Mouse (Mus musculus) MN1 (cell line): ENCODE results near the gene Arl14.

Experiments used
- DNase-seq: peaks from one replicate; pipeline ENCODE4 v3.0.0-alpha.2; 2016; ENCODE audit warnings: low spot score

Arl14 gene

GRCm38 (mm10) chr3:69221806-69222501 is at the start of gene Arl14:
TSS of gene Arl14 (plus strand) at chr3:69222419.
- DNase-seq, result no peak

- DNase-seq, result peak; percentile 45
Measured at GRCm38 (mm10) chr3:69175229-69175628, 47.0 kb upstream of the Arl14 start.

- DNase-seq, result no peak
Measured at GRCm38 (mm10) chr3:69177168-69177797, 44.9 kb upstream of the Arl14 start.

GRCm38 (mm10) chr3:69177914-69178313 is 44.3 kb upstream of the Arl14 start:
- DNase-seq, result no peak

GRCm38 (mm10) chr3:69178365-69179004 is 43.7 kb upstream of the Arl14 start:
- DNase-seq, result no peak

GRCm38 (mm10) chr3:69181531-69181930 is 40.7 kb upstream of the Arl14 start:
- DNase-seq, result no peak

GRCm38 (mm10) chr3:69182225-69182624 is 40.0 kb upstream of the Arl14 start:
- no peak for DNase-seq

- no peak for DNase-seq
Measured at GRCm38 (mm10) chr3:69185244-69185643, 37.0 kb upstream of the Arl14 start.

GRCm38 (mm10) chr3:69186031-69186430 is 36.2 kb upstream of the Arl14 start:
- no peak for DNase-seq

- no peak for DNase-seq
Measured at GRCm38 (mm10) chr3:69186643-69187042, 35.6 kb upstream of the Arl14 start.

GRCm38 (mm10) chr3:69192995-69193394 is 29.2 kb upstream of the Arl14 start:
- no peak for DNase-seq

GRCm38 (mm10) chr3:69194496-69194895 is 27.7 kb upstream of the Arl14 start:
- DNase-seq, result no peak

- no peak for DNase-seq
Measured at GRCm38 (mm10) chr3:69195251-69195650, 27.0 kb upstream of the Arl14 start.

- peak; percentile 41 for DNase-seq
Measured at GRCm38 (mm10) chr3:69198098-69198497, 24.1 kb upstream of the Arl14 start.

GRCm38 (mm10) chr3:69200251-69200650 is 22.0 kb upstream of the Arl14 start:
- peak; percentile 54 for DNase-seq

- DNase-seq, result no peak
Measured at GRCm38 (mm10) chr3:69201206-69201605, 21.0 kb upstream of the Arl14 start.

- no peak for DNase-seq
Measured at GRCm38 (mm10) chr3:69202876-69203275, 19.3 kb upstream of the Arl14 start.

- peak; percentile 85 for DNase-seq
Measured at GRCm38 (mm10) chr3:69205266-69206054, 16.8 kb upstream of the Arl14 start.

GRCm38 (mm10) chr3:69206193-69206893 is 15.9 kb upstream of the Arl14 start:
- peak; percentile 46 for DNase-seq

- DNase-seq, result peak; percentile 40
Measured at GRCm38 (mm10) chr3:69208441-69209309, 13.5 kb upstream of the Arl14 start.

- DNase-seq, result no peak
Measured at GRCm38 (mm10) chr3:69212246-69212645, 10.0 kb upstream of the Arl14 start.
